Mouse (Mus musculus): ENCODE measurements at regions not wholly inside any gene's neighbourhood (a gene's known extent, or its start where the extent isn't known, plus 50 kb on each side); places are given as distances from the start of the nearest gene placed in this dataset.

GRCm38 (mm10) chr2:9535141-9535658, 345.9 kb upstream of the 4930412O13Rik start:
- ATAC-seq (ENCODE audit: insufficient number of reproducible peaks, low FRiP score), result no peak
- no peak overlapping the region for H3K4me2 ChIP-seq
- no peaks in the 10 kb centered on the region for H3K4me1 ChIP-seq (replicated peaks)
- H3K36me3 ChIP-seq, result no peaks in the 10 kb centered on the region
- H3K9me3 ChIP-seq (replicated peaks), result 0 out of 2 replicates have a peak, but pooled peaks cover 2% of the 10 kb centered on the region
- no peak overlapping the region for H3K4me3 ChIP-seq
- no peaks in the 10 kb centered on the region for H3K27me3 ChIP-seq (replicated peaks)
- no peak overlapping the region for H3K27ac ChIP-seq (ENCODE audit: poor library complexity, severe bottlenecking)
- H3K9ac ChIP-seq, result no peak overlapping the region
- 81% methylated on average over 2 of the region's 2 CpGs for WGBS

- 73% methylated on average over 10 of the region's 10 CpGs for WGBS
- no peak overlapping the region for H3K9ac ChIP-seq
These were observed 333.1 kb upstream of the 4930412O13Rik start for GRCm38 (mm10) chr2:9547771-9548590.

GRCm38 (mm10) chr2:9553313-9553712, 327.7 kb upstream of the 4930412O13Rik start:
- no peak overlapping the region for H3K9ac ChIP-seq
- no peak overlapping the region for H3K4me2 ChIP-seq
- no peaks in the 10 kb centered on the region for H3K27me3 ChIP-seq (replicated peaks)
- no peak for ATAC-seq (ENCODE audit: insufficient number of reproducible peaks, low FRiP score)
- H3K27ac ChIP-seq (ENCODE audit: poor library complexity, severe bottlenecking), result no peak overlapping the region
- H3K9me3 ChIP-seq (replicated peaks), result no peaks in the 10 kb centered on the region
- no peaks in the 10 kb centered on the region for H3K36me3 ChIP-seq
- H3K4me1 ChIP-seq (replicated peaks), result no peaks in the 10 kb centered on the region
- no peak overlapping the region for H3K4me3 ChIP-seq

More at GRCm38 (mm10) chr2:9547771-9548590, 333.1 kb upstream of the 4930412O13Rik start:
- no peaks in the 10 kb centered on the region for H3K36me3 ChIP-seq
- no peak overlapping the region for H3K4me2 ChIP-seq
- no peak overlapping the region for H3K4me3 ChIP-seq
- no peaks in the 10 kb centered on the region for H3K4me1 ChIP-seq (replicated peaks)
- no peaks in the 10 kb centered on the region for H3K9me3 ChIP-seq (replicated peaks)
- no peak for ATAC-seq (ENCODE audit: insufficient number of reproducible peaks, low FRiP score)
- no peaks in the 10 kb centered on the region for H3K27me3 ChIP-seq (replicated peaks)
- H3K27ac ChIP-seq (ENCODE audit: poor library complexity, severe bottlenecking), result no peak overlapping the region

GRCm38 (mm10) chr2:9564487-9565043, 316.5 kb upstream of the 4930412O13Rik start:
- no peaks in the 10 kb centered on the region for H3K9me3 ChIP-seq (replicated peaks)
- H3K4me2 ChIP-seq, result no peak overlapping the region
- no peaks in the 10 kb centered on the region for H3K27me3 ChIP-seq (replicated peaks)
- H3K9ac ChIP-seq, result no peak overlapping the region
- H3K27ac ChIP-seq (ENCODE audit: poor library complexity, severe bottlenecking), result no peak overlapping the region
- no peak overlapping the region for H3K4me3 ChIP-seq
- no peaks in the 10 kb centered on the region for H3K36me3 ChIP-seq
- no peaks in the 10 kb centered on the region for H3K4me1 ChIP-seq (replicated peaks)
- no peak for ATAC-seq (ENCODE audit: insufficient number of reproducible peaks, low FRiP score)
- WGBS, result 41% methylated on average over 6 of the region's 6 CpGs

- no peaks in the 10 kb centered on the region for H3K4me1 ChIP-seq (replicated peaks)
- WGBS, result 77% methylated on average over 4 of the region's 4 CpGs
- no peaks in the 10 kb centered on the region for H3K9me3 ChIP-seq (replicated peaks)
- no peak overlapping the region for H3K4me2 ChIP-seq
- no peak overlapping the region for H3K9ac ChIP-seq
- no peak overlapping the region for H3K27ac ChIP-seq (ENCODE audit: poor library complexity, severe bottlenecking)
- no peaks in the 10 kb centered on the region for H3K27me3 ChIP-seq (replicated peaks)
- no peak overlapping the region for H3K4me3 ChIP-seq
- H3K36me3 ChIP-seq, result no peaks in the 10 kb centered on the region
- no peak for ATAC-seq (ENCODE audit: insufficient number of reproducible peaks, low FRiP score)
These were observed 311.8 kb upstream of the 4930412O13Rik start for GRCm38 (mm10) chr2:9569220-9569619.

GRCm38 (mm10) chr2:9574196-9574595, 306.9 kb upstream of the 4930412O13Rik start:
- Histone ChIP-seq H3K36me3 (no peaks in the 10 kb centered on the region), H3K4me1 (replicated peaks) (no peaks in the 10 kb centered on the region), H3K4me2 (no peak overlapping the region), H3K4me3 (no peak overlapping the region), H3K27ac (ENCODE audit: poor library complexity, severe bottlenecking) (no peak overlapping the region), H3K27me3 (replicated peaks) (no peaks in the 10 kb centered on the region), H3K9ac (no peak overlapping the region), H3K9me3 (replicated peaks) (no peaks in the 10 kb centered on the region)
- no peak for ATAC-seq (ENCODE audit: insufficient number of reproducible peaks, low FRiP score)
- WGBS, result 58% methylated on average over 6 of the region's 6 CpGs

- Histone ChIP-seq H3K4me2 (no peak overlapping the region), H3K27ac (ENCODE audit: poor library complexity, severe bottlenecking) (no peak overlapping the region), H3K27me3 (replicated peaks) (no peaks in the 10 kb centered on the region), H3K9ac (no peak overlapping the region), H3K4me1 (replicated peaks) (no peaks in the 10 kb centered on the region), H3K4me3 (no peak overlapping the region), H3K9me3 (replicated peaks) (no peaks in the 10 kb centered on the region), H3K36me3 (no peaks in the 10 kb centered on the region)
- ATAC-seq (ENCODE audit: insufficient number of reproducible peaks, low FRiP score), result no peak
- WGBS, result 83% methylated on average over 5 of the region's 5 CpGs
These were observed 306.4 kb upstream of the 4930412O13Rik start for GRCm38 (mm10) chr2:9574651-9575050.

- no peak overlapping the region for H3K4me2 ChIP-seq
- no peaks in the 10 kb centered on the region for H3K27me3 ChIP-seq (replicated peaks)
- H3K27ac ChIP-seq (ENCODE audit: poor library complexity, severe bottlenecking), result no peak overlapping the region
- WGBS, result 87% methylated on average over 4 of the region's 4 CpGs
- H3K4me3 ChIP-seq, result no peak overlapping the region
- H3K36me3 ChIP-seq, result no peaks in the 10 kb centered on the region
- no peak overlapping the region for H3K9ac ChIP-seq
- H3K9me3 ChIP-seq (replicated peaks), result no peaks in the 10 kb centered on the region
- no peak for ATAC-seq (ENCODE audit: insufficient number of reproducible peaks, low FRiP score)
- no peaks in the 10 kb centered on the region for H3K4me1 ChIP-seq (replicated peaks)
These were observed 303.2 kb upstream of the 4930412O13Rik start for GRCm38 (mm10) chr2:9577868-9578267.

- ATAC-seq (ENCODE audit: insufficient number of reproducible peaks, low FRiP score), result no peak
- no peak overlapping the region for H3K27ac ChIP-seq (ENCODE audit: poor library complexity, severe bottlenecking)
- no peak overlapping the region for H3K4me3 ChIP-seq
- H3K9me3 ChIP-seq (replicated peaks), result no peaks in the 10 kb centered on the region
- H3K4me1 ChIP-seq (replicated peaks), result no peaks in the 10 kb centered on the region
- WGBS, result 83% methylated on average over 3 of the region's 3 CpGs
- H3K36me3 ChIP-seq, result no peaks in the 10 kb centered on the region
- H3K4me2 ChIP-seq, result no peak overlapping the region
- no peaks in the 10 kb centered on the region for H3K27me3 ChIP-seq (replicated peaks)
- H3K9ac ChIP-seq, result no peak overlapping the region
These were observed 293.7 kb upstream of the 4930412O13Rik start for GRCm38 (mm10) chr2:9587389-9587788.

- H3K27me3 ChIP-seq (replicated peaks), result no peaks in the 10 kb centered on the region; the same call in 1 of the 2 replicates
- no peak overlapping the region for H3K9ac ChIP-seq
- H3K9me3 ChIP-seq (replicated peaks), result no peaks in the 10 kb centered on the region
- H3K4me1 ChIP-seq (replicated peaks), result peaks cover 5% of the 10 kb centered on the region; the same call in 1 of the 2 replicates
- no peak overlapping the region for H3K4me2 ChIP-seq
- no peak overlapping the region for H3K4me3 ChIP-seq
- H3K27ac ChIP-seq (ENCODE audit: poor library complexity, severe bottlenecking), result no peak overlapping the region
- no peaks in the 10 kb centered on the region for H3K36me3 ChIP-seq
- no peak for ATAC-seq (ENCODE audit: insufficient number of reproducible peaks, low FRiP score)
These were observed 291.9 kb upstream of the 4930412O13Rik start for GRCm38 (mm10) chr2:9589200-9589599.

- Histone ChIP-seq H3K4me1 (replicated peaks) (peaks cover 8% of the 10 kb centered on the region; the same call in 1 of the 2 replicates), H3K4me3 (no peak overlapping the region), H3K9ac (no peak overlapping the region), H3K27me3 (replicated peaks) (no peaks in the 10 kb centered on the region; the same call in 1 of the 2 replicates), H3K36me3 (no peaks in the 10 kb centered on the region), H3K4me2 (no peak overlapping the region), H3K9me3 (replicated peaks) (no peaks in the 10 kb centered on the region), H3K27ac (ENCODE audit: poor library complexity, severe bottlenecking) (no peak overlapping the region)
- WGBS, result 61% methylated on average over 1 of the region's 1 CpGs
- ATAC-seq (ENCODE audit: insufficient number of reproducible peaks, low FRiP score), result no peak
These were observed 288.5 kb upstream of the 4930412O13Rik start for GRCm38 (mm10) chr2:9592531-9592930.

Measured in heart, embryonic 12.5 days (tissue).